Mouse (Mus musculus) CH12.LX (cell line): ENCODE measurements around the gene Zfp358. TPM values are rescaled to one million over a fixed set of nuclear protein-coding genes. Genes with fewer than 3 reads are reported as not detected.

Source experiments
- DNase-seq: peaks from one replicate; pipeline ENCODE4 v3.0.0-alpha.2; 2013; ENCODE audit errors: extremely low read depth
- H3K27ac ChIP-seq: 2 replicates; pipeline ENCODE4 v1.5.1; 2012; ENCODE audit warnings: low read depth, mild to moderate bottlenecking, control low read depth, moderate library complexity; ENCODE audit not compliant: insufficient read depth
- H3K27me3 ChIP-seq: replicated peaks from 2 replicates; pipeline ENCODE3; 2012; ENCODE audit warnings: inconsistent platforms
- H3K36me3 ChIP-seq, 2 experiments: replicated peaks in 1 of 2; 2 replicates each; pipeline versions ENCODE3 to v1.6.1; 2012; ENCODE audit warnings: inconsistent platforms in 1 of 2, low read length in 1 of 2, mild to moderate bottlenecking in 1 of 2, mixed read lengths in 1 of 2, moderate library complexity in 1 of 2; ENCODE audit not compliant: control insufficient read depth in 1 of 2, insufficient read depth in 1 of 2
- H3K4me1 ChIP-seq, 2 experiments: 2 replicates each; pipeline ENCODE4 v1.6.1; 2012; ENCODE audit warnings: inconsistent platforms in 1 of 2, moderate library complexity in 1 of 2; ENCODE audit not compliant: insufficient read depth in 2 of 2, control insufficient read depth in 1 of 2
- H3K4me2 ChIP-seq: 2 replicates; pipeline ENCODE4 v1.6.1; 2012; ENCODE audit warnings: low read depth, mild to moderate bottlenecking, control low read depth; ENCODE audit not compliant: poor library complexity, insufficient read depth, severe bottlenecking
- H3K4me3 ChIP-seq, 3 experiments: fragments of 150-350 bp in 1 of 3; sonication (generic) in 1 of 3; replicated peaks in 1 of 3; 2 replicates each; pipeline versions ENCODE3 to v1.5.1; 2011 to 2012; ENCODE audit warnings: low read depth in 2 of 3, low read length in 2 of 3, mild to moderate bottlenecking in 2 of 3, moderate library complexity in 2 of 3, control low read depth in 1 of 3, improper control_type of control experiment in 1 of 3, inconsistent platforms in 1 of 3, mixed read lengths in 1 of 3; ENCODE audit not compliant: poor library complexity in 1 of 3
- H3K79me2 ChIP-seq: replicated peaks from 2 replicates; pipeline ENCODE4 v1.6.1; 2012; ENCODE audit warnings: mild to moderate bottlenecking, moderate library complexity; ENCODE audit not compliant: control insufficient read depth, poor library complexity, insufficient read depth, severe bottlenecking; ENCODE audit errors: extremely low read depth
- H3K9ac ChIP-seq: 2 replicates; pipeline ENCODE4 v1.6.1; 2012; ENCODE audit warnings: low read depth, mild to moderate bottlenecking, control low read depth, moderate library complexity; ENCODE audit not compliant: insufficient read depth
- H3K9me3 ChIP-seq: replicated peaks from 2 replicates; pipeline ENCODE3; 2012; ENCODE audit warnings: low read length, inconsistent platforms, mixed read lengths
- BHLHE40 ChIP-seq: IDR thresholded peaks from 2 replicates; pipeline ENCODE4 v1.6.1; 2011; ENCODE audit warnings: mild to moderate bottlenecking, low read depth, low read length, improper control_type of control experiment
- CHD1 ChIP-seq: IDR thresholded peaks from 2 replicates; pipeline ENCODE4 v1.6.1; 2012; ENCODE audit warnings: low read depth, low read length, improper control_type of control experiment, inconsistent platforms
- CTCF ChIP-seq, 2 experiments: IDR thresholded peaks in 1 of 2; conservative IDR thresholded peaks in 1 of 2; 2 replicates each; pipeline ENCODE4 v1.5.1; 2011 to 2012; ENCODE audit warnings: low read depth in 2 of 2, low read length in 2 of 2, improper control_type of control experiment in 1 of 2, inconsistent platforms in 1 of 2, mild to moderate bottlenecking in 1 of 2, moderate library complexity in 1 of 2
- EP300 ChIP-seq: IDR thresholded peaks from 2 replicates; pipeline ENCODE4 v1.6.1; 2011; ENCODE audit warnings: low read length, improper control_type of control experiment
- GABPA ChIP-seq: IDR thresholded peaks from 2 replicates; pipeline ENCODE4 v1.6.1; 2012; ENCODE audit warnings: low read depth, low read length, improper control_type of control experiment, inconsistent platforms; ENCODE audit not compliant: insufficient replicate concordance
- HCFC1 ChIP-seq: IDR thresholded peaks from 2 replicates; pipeline ENCODE4 v1.6.1; 2012; ENCODE audit warnings: low read depth, mild to moderate bottlenecking, inconsistent platforms, low read length, improper control_type of control experiment
- IRF4 ChIP-seq: IDR thresholded peaks from 2 replicates; pipeline ENCODE4 v1.6.1; 2014; ENCODE audit warnings: low read depth, mild to moderate bottlenecking, inconsistent platforms, low read length, improper control_type of control experiment
- KAT2A ChIP-seq: IDR thresholded peaks from 2 replicates; pipeline ENCODE4 v1.6.1; 2012; ENCODE audit warnings: low read length, improper control_type of control experiment, inconsistent platforms; ENCODE audit not compliant: insufficient replicate concordance
- MAZ ChIP-seq: IDR thresholded peaks from 2 replicates; pipeline ENCODE4 v1.6.1; 2012; ENCODE audit warnings: low read depth, mild to moderate bottlenecking, inconsistent platforms, low read length, improper control_type of control experiment, moderate library complexity
- MEF2A ChIP-seq: IDR thresholded peaks from 2 replicates; pipeline ENCODE4 v1.6.1; 2014; ENCODE audit warnings: low read depth, mild to moderate bottlenecking, inconsistent platforms, low read length, improper control_type of control experiment, borderline replicate concordance
- MXI1 ChIP-seq: IDR thresholded peaks from 2 replicates; pipeline ENCODE4 v1.6.1; 2011; ENCODE audit warnings: mild to moderate bottlenecking, low read depth, low read length, improper control_type of control experiment
- MYC ChIP-seq: IDR thresholded peaks from 2 replicates; pipeline ENCODE4 v1.6.1; 2011; ENCODE audit warnings: low read depth, mild to moderate bottlenecking, improper control_type of control experiment, low read length
- NRF1 ChIP-seq: IDR thresholded peaks from 2 replicates; pipeline ENCODE4 v1.6.1; 2014; ENCODE audit warnings: low read depth, mild to moderate bottlenecking, inconsistent platforms, low read length, improper control_type of control experiment, moderate library complexity
- PAX5 ChIP-seq: IDR thresholded peaks from 2 replicates; pipeline ENCODE4 v1.6.1; 2012; ENCODE audit warnings: low read length, inconsistent platforms, mixed read lengths
- POLR2AphosphoS2 ChIP-seq: IDR thresholded peaks from 2 replicates; pipeline ENCODE4 v1.6.1; 2011; ENCODE audit warnings: low read depth, low read length, improper control_type of control experiment
- RAD21 ChIP-seq: IDR thresholded peaks from 2 replicates; pipeline ENCODE4 v1.6.1; 2011; ENCODE audit warnings: low read depth, mild to moderate bottlenecking, low read length, improper control_type of control experiment, moderate library complexity
- RCOR1 ChIP-seq: conservative IDR thresholded peaks from 2 replicates; pipeline ENCODE4 v1.6.1; 2012; ENCODE audit warnings: low read depth, mild to moderate bottlenecking, inconsistent platforms, low read length, improper control_type of control experiment
- SIN3A ChIP-seq: IDR thresholded peaks from 2 replicates; pipeline ENCODE4 v1.6.1; 2012; ENCODE audit warnings: low read length, improper control_type of control experiment, inconsistent platforms
- TBP ChIP-seq: conservative IDR thresholded peaks from 2 replicates; pipeline ENCODE4 v1.6.1; 2011; ENCODE audit warnings: low read depth, low read length, improper control_type of control experiment
- TCF12 ChIP-seq: IDR thresholded peaks from 2 replicates; pipeline ENCODE4 v1.6.1; 2014; ENCODE audit warnings: low read depth, mild to moderate bottlenecking, inconsistent platforms, low read length, improper control_type of control experiment
- USF1 ChIP-seq: IDR thresholded peaks from 2 replicates; pipeline ENCODE4 v1.6.1; 2014; ENCODE audit warnings: low read depth, mild to moderate bottlenecking, inconsistent platforms, low read length, improper control_type of control experiment
- ZC3H11A ChIP-seq: IDR thresholded peaks from 2 replicates; pipeline ENCODE4 v1.6.1; 2012; ENCODE audit warnings: low read depth, mild to moderate bottlenecking, inconsistent platforms, low read length, improper control_type of control experiment
- ZKSCAN1 ChIP-seq: IDR thresholded peaks from 2 replicates; pipeline ENCODE4 v1.6.1; 2012; ENCODE audit warnings: low read depth, inconsistent platforms, low read length, improper control_type of control experiment, borderline replicate concordance
- dilution Hi-C: fragments of 300-500 bp; cut with MboI; formaldehyde crosslinking; loops from 2 replicates; pipeline ENCODE4 v1.14.3; 2020; ENCODE audit warnings: low sequenced_read_pairs; ENCODE audit not compliant: extremely low pct_unique_long_range_greater_than_20kb, extremely low pct_ligation_motif_present
- in situ Hi-C: fragments of 300-500 bp; cut with MboI; formaldehyde crosslinking; loops from 3 replicates; pipeline ENCODE4 v1.14.3; 2019; ENCODE audit warnings: low sequenced_read_pairs, low pct_ligation_motif_present, low pct_unique_long_range_greater_than_20kb, mixed read lengths
- polyA plus RNA-seq: library from polyadenylated mRNA; unstranded; fragments of >175 nt; gene quantifications from 2 replicates; pipeline ENCODE4 v1.2.1, GENCODE M21; 2012; ENCODE audit warnings: low read depth; ENCODE audit not compliant: insufficient read length
- total RNA-seq, 2 experiments: library from RNA; depleted of rRNA; stranded (reverse); fragments of 300-350 nt in 1 of 2; fragments of >200 nt in 1 of 2; gene quantifications; 2 replicates each; pipeline ENCODE4 v1.2.3; 2012 to 2014

Zfp358 gene
- total and polyA plus RNA-seq, 3 experiments, result 0.17 to 0.64 (median 0.54) TPM

- H3K9me3 ChIP-seq, result no peaks in the 10 kb centered on the region
- dilution Hi-C loops (no loop called here), in situ Hi-C loops (no loop called here)
- no peak for DNase-seq
- H3K4me3 ChIP-seq, result no peak overlapping the region
- H3K9ac ChIP-seq, result no peak overlapping the region
- no peak overlapping the region for H3K27ac ChIP-seq
- no peaks in the 10 kb centered on the region for H3K36me3 ChIP-seq
- H3K4me1 ChIP-seq, result peaks cover 0 to 5% of the 10 kb centered on the region in 2 experiments; a peak in 1 of 4 replicates
- no peaks in the 10 kb centered on the region for H3K79me2 ChIP-seq
- no peak overlapping the region for H3K4me2 ChIP-seq
- no peak for TF ChIP-seq GABPA
- no peak for TF ChIP-seq TBP
- TF ChIP-seq MAZ, result no peak
- no peak for TF ChIP-seq MEF2A
- no peak for TF ChIP-seq POLR2AphosphoS2
- TF ChIP-seq MXI1, result no peak
- TF ChIP-seq CHD1, result no peak
- TF ChIP-seq ZC3H11A, result no peak
- no peak for TF ChIP-seq IRF4
- TF ChIP-seq HCFC1, result no peak
- TF ChIP-seq, all 38 proteins: peak for 0
- H3K27me3 ChIP-seq, result no peaks in the 10 kb centered on the region
Measured at GRCm38 (mm10) chr8:3483546-3483945, 9.4 kb upstream of the Zfp358 start.

GRCm38 (mm10) chr8:3485192-3485591 lies 7.7 kb upstream of the Zfp358 start:
- H3K27ac ChIP-seq, result no peak overlapping the region
- H3K9ac ChIP-seq, result no peak overlapping the region
- no peaks in the 10 kb centered on the region for H3K36me3 ChIP-seq
- peaks cover 0 to 5% of the 10 kb centered on the region in 2 experiments; a peak in 1 of 4 replicates for H3K4me1 ChIP-seq
- dilution Hi-C loops, result no loop called here
- H3K4me2 ChIP-seq, result no peak overlapping the region
- H3K4me3 ChIP-seq, result no peak overlapping the region
- no peaks in the 10 kb centered on the region for H3K9me3 ChIP-seq
- H3K27me3 ChIP-seq, result no peaks in the 10 kb centered on the region
- DNase-seq, result no peak
- no peak for TF ChIP-seq RAD21
- no peak for TF ChIP-seq POLR2AphosphoS2
- TF ChIP-seq KAT2A, result no peak
- TF ChIP-seq EP300, result no peak
- TF ChIP-seq NRF1, result no peak
- TF ChIP-seq CTCF (conservative IDR thresholded peaks at IDR 0.05 in 1 of 2, IDR thresholded peaks at IDR 0.05 in 1 of 2; ENCODE audit: low read depth in 2 of 2, low read length in 2 of 2), result no peak
- TF ChIP-seq ZKSCAN1, result no peak
- no peak for TF ChIP-seq IRF4
- no peak for TF ChIP-seq USF1
- TF ChIP-seq PAX5, result no peak
- no peak for TF ChIP-seq MYC
- TF ChIP-seq SIN3A, result no peak
- TF ChIP-seq RCOR1, result no peak
- TF ChIP-seq TCF12, result no peak
- no peak for TF ChIP-seq BHLHE40
- H3K79me2 ChIP-seq, result no peaks in the 10 kb centered on the region
- in situ Hi-C loops, result no loop called here
